In genomic region chr7:84594087-84594916, GRCm38 (mm10) we compare ENCODE assay signal across 8 mouse cellular contexts. TPM values are rescaled to one million over a fixed set of nuclear protein-coding genes. Genes with fewer than 3 reads are reported as not detected.
DNase-seq lines count a peak whose midpoint lies in the region; ATAC-seq and TF ChIP-seq lines count a peak whose summit lies in the region.

No protein-coding gene starts in this region.

- no peaks in the 10 kb centered on the region for H3K79me2 ChIP-seq in MEL (ENCODE audit: control insufficient read depth, insufficient read depth, low read length, poor library complexity)

- no peaks in the 10 kb centered on the region; a peak in 1 of 4 replicates for H3K27me3 ChIP-seq in MEL (ENCODE audit: control insufficient read depth in 1 of 2, insufficient read depth in 2 of 2, low read length in 2 of 2)
- H3K27me3 ChIP-seq in heart, embryonic 12.5 days (replicated peaks) = no peaks in the 10 kb centered on the region
- H3K27me3 ChIP-seq in kidney, embryonic 14.5 days (ENCODE audit: control insufficient read depth, insufficient read depth, low read length) = no peaks in the 10 kb centered on the region
- H3K27me3 ChIP-seq in lung, embryonic 14.5 days (ENCODE audit: insufficient read depth, low read length) = no peaks in the 10 kb centered on the region

- H3K9me3 ChIP-seq in MEL (replicated peaks; ENCODE audit: insufficient read depth, low read length) = no peaks in the 10 kb centered on the region
- H3K9me3 ChIP-seq in heart, embryonic 12.5 days (replicated peaks) = no peaks in the 10 kb centered on the region
- H3K9me3 ChIP-seq in kidney, embryonic 14.5 days (ENCODE audit: control insufficient read depth, low read length) = no peaks in the 10 kb centered on the region
- H3K9me3 ChIP-seq in lung, embryonic 14.5 days (ENCODE audit: low read depth, low read length) = no peaks in the 10 kb centered on the region

- peaks cover 0 to 3% of the 10 kb centered on the region in 2 experiments; a peak in 1 of 4 replicates for H3K36me3 ChIP-seq in MEL (ENCODE audit: control insufficient read depth in 1 of 2, insufficient read depth in 2 of 2, low read length in 2 of 2)
- H3K36me3 ChIP-seq in heart, embryonic 12.5 days = no peaks in the 10 kb centered on the region
- no peaks in the 10 kb centered on the region for H3K36me3 ChIP-seq in kidney, embryonic 14.5 days (ENCODE audit: control insufficient read depth, insufficient read depth, low read length)
- H3K36me3 ChIP-seq in lung, embryonic 14.5 days (ENCODE audit: insufficient read depth) = no peaks in the 10 kb centered on the region

- H3K9ac ChIP-seq in MEL (ENCODE audit: control insufficient read depth, low read depth, low read length, poor library complexity, severe bottlenecking) = peak overlapping the region; percentile 24; the same call in 1 of the 2 replicates
- no peak overlapping the region for H3K9ac ChIP-seq in heart, embryonic 12.5 days
- no peak overlapping the region for H3K9ac ChIP-seq in kidney, embryonic 14.5 days (ENCODE audit: low read depth, low read length)
- H3K9ac ChIP-seq in lung, embryonic 14.5 days = no peak overlapping the region

- peak; percentile 93 for TF ChIP-seq RAD21 in MEL (IDR thresholded peaks at IDR 0.05; ENCODE audit: low read depth, low read length)

- peak; percentile 46 to 89 (median 48) for TF ChIP-seq CTCF in MEL (IDR thresholded peaks at IDR 0.05 in 2 of 3, conservative IDR thresholded peaks at IDR 0.05 in 1 of 3; ENCODE audit: control insufficient read depth in 1 of 3, insufficient read depth in 1 of 3, low read depth in 2 of 3, low read length in 3 of 3, poor library complexity in 1 of 3, severe bottlenecking in 1 of 3)
- peak; percentile 88 for TF ChIP-seq CTCF in lung, embryonic 14.5 days (IDR thresholded peaks at IDR 0.05; ENCODE audit: low read depth)

- no peak overlapping the region for H3K4me2 ChIP-seq in heart, embryonic 12.5 days
- H3K4me2 ChIP-seq in kidney, embryonic 14.5 days (replicated peaks; ENCODE audit: low read depth, low read length) = no peak overlapping the region
- 0 out of 2 replicates have a peak overlapping the region, but pooled peaks have one; percentile 18 for H3K4me2 ChIP-seq in lung, embryonic 14.5 days

- peaks cover 0 to 6% of the 10 kb centered on the region in 2 experiments; a peak in 1 of 4 replicates for H3K4me1 ChIP-seq in MEL (ENCODE audit: control insufficient read depth in 1 of 2, insufficient read depth in 2 of 2, low read length in 2 of 2)
- H3K4me1 ChIP-seq in heart, embryonic 12.5 days (replicated peaks) = no peaks in the 10 kb centered on the region
- no peaks in the 10 kb centered on the region for H3K4me1 ChIP-seq in kidney, embryonic 14.5 days (ENCODE audit: control insufficient read depth, insufficient read depth, low read length)
- no peaks in the 10 kb centered on the region for H3K4me1 ChIP-seq in lung, embryonic 14.5 days (ENCODE audit: insufficient read depth)

- no peak overlapping the region for H3K27ac ChIP-seq in MEL (ENCODE audit: control insufficient read depth, low read depth, low read length)
- no peak overlapping the region for H3K27ac ChIP-seq in heart, embryonic 12.5 days (ENCODE audit: poor library complexity, severe bottlenecking)
- H3K27ac ChIP-seq in kidney, embryonic 14.5 days (ENCODE audit: low read depth, low read length) = no peak overlapping the region
- H3K27ac ChIP-seq in lung, embryonic 14.5 days (ENCODE audit: low read depth) = no peak overlapping the region

- DNase-seq in 3134 (ENCODE audit: extremely low read depth, insufficient read length, low spot score) (peak; percentile 37), MEL (ENCODE audit: low read depth, low spot score) (peak; percentile 78)
- peak; percentile 85 for DNase-seq in lung, embryonic 14.5 days
- peak; percentile 69 for DNase-seq in retina, adult 2 months (ENCODE audit: low read depth, low spot score)
- DNase-seq in urinary bladder, postnatal 36 days (ENCODE audit: low spot score in 2 of 2) = no peak

- no peak for TF ChIP-seq POLR2A in MEL (IDR thresholded peaks at IDR 0.05; ENCODE audit: control insufficient read depth in 1 of 2, insufficient read depth in 1 of 2, low read depth in 1 of 2, low read length in 2 of 2, poor library complexity in 1 of 2)

- peak overlapping the region in 1 of 2 experiments; percentile 19; a peak in 1 of 4 replicates for H3K4me3 ChIP-seq in MEL (ENCODE audit: control insufficient read depth in 1 of 2, insufficient read depth in 1 of 2, low read depth in 2 of 2, low read length in 2 of 2)
- no peak overlapping the region for H3K4me3 ChIP-seq in heart, embryonic 12.5 days
- no peak overlapping the region for H3K4me3 ChIP-seq in kidney, embryonic 14.5 days (ENCODE audit: low read length)
- no peak overlapping the region for H3K4me3 ChIP-seq in lung, embryonic 14.5 days (ENCODE audit: low read depth, low read length)

- 49% methylated on average over 8 of the region's 8 CpGs for WGBS in heart, embryonic 12.5 days
- 44% methylated on average over 8 of the region's 8 CpGs for WGBS in kidney, embryonic 14.5 days
- WGBS in lung, embryonic 14.5 days = 45% methylated on average over 8 of the region's 8 CpGs

- no peak for TF ChIP-seq EP300 in MEL (IDR thresholded peaks at IDR 0.05; ENCODE audit: low read depth in 1 of 2, low read length in 2 of 2)

- ATAC-seq in common myeloid progenitor, adult 5-6 weeks (replicated peaks; ENCODE audit: low read depth, poor library complexity, severe bottlenecking) = peak; percentile 94
- 0 out of 2 replicates have a peak, but pooled peaks have one; percentile 36 for ATAC-seq in heart, embryonic 12.5 days (ENCODE audit: insufficient number of reproducible peaks, low FRiP score)
- ATAC-seq in kidney, embryonic 14.5 days (ENCODE audit: low FRiP score, low TSS enrichment) = peak; percentile 80
- ATAC-seq in lung, embryonic 14.5 days (ENCODE audit: insufficient read depth) = peak; percentile 80

TF ChIP-seq in MEL, 35 proteins besides CTCF, POLR2A, EP300 and RAD21:
- TF ChIP-seq ETS1 (IDR thresholded peaks at IDR 0.05; ENCODE audit: low read depth, low read length) = no peak
- 0 out of 2 replicates have a peak, but pooled peaks have one; percentile 31 for TF ChIP-seq HCFC1 (IDR thresholded peaks at IDR 0.05; ENCODE audit: low read depth, low read length)
- no peak for TF ChIP-seq GATA1 (IDR thresholded peaks at IDR 0.05; ENCODE audit: low read depth, low read length)
- TF ChIP-seq UBTF (IDR thresholded peaks at IDR 0.05; ENCODE audit: borderline replicate concordance, insufficient read depth, low read depth, low read length) = no peak
- no peak for TF ChIP-seq MYC (IDR thresholded peaks at IDR 0.05; ENCODE audit: low read depth, low read length)
- TF ChIP-seq BHLHE40 (IDR thresholded peaks at IDR 0.05; ENCODE audit: borderline replicate concordance, low read depth, low read length) = no peak
- no peak for TF ChIP-seq RCOR1 (IDR thresholded peaks at IDR 0.05; ENCODE audit: low read depth, low read length)
- TF ChIP-seq USF1 (IDR thresholded peaks at IDR 0.05; ENCODE audit: low read depth, low read length) = no peak
- no peak for TF ChIP-seq TBP (IDR thresholded peaks at IDR 0.05; ENCODE audit: low read depth, low read length)
- no peak for TF ChIP-seq JUND (IDR thresholded peaks at IDR 0.05; ENCODE audit: low read depth, low read length)
- TF ChIP-seq CHD2 (IDR thresholded peaks at IDR 0.05; ENCODE audit: low read length) = no peak
- TF ChIP-seq TAL1 (IDR thresholded peaks at IDR 0.05; ENCODE audit: low read length) = no peak
- TF ChIP-seq KAT2A (conservative IDR thresholded peaks at IDR 0.05; ENCODE audit: low read depth, low read length) = no peak
- peak; percentile 91 for TF ChIP-seq SMC3 (IDR thresholded peaks at IDR 0.05; ENCODE audit: low read depth, low read length)
- no peak for TF ChIP-seq NRF1 (IDR thresholded peaks at IDR 0.05; ENCODE audit: insufficient read depth, low read depth, low read length, poor library complexity, severe bottlenecking)
- TF ChIP-seq ELF1 (IDR thresholded peaks at IDR 0.05; ENCODE audit: low read depth, low read length) = peak; percentile 41; the same call in 1 of the 2 replicates
- no peak for TF ChIP-seq POLR2AphosphoS5 (IDR thresholded peaks at IDR 0.05; ENCODE audit: borderline replicate concordance, low read depth, low read length)
- no peak for TF ChIP-seq MAFK (IDR thresholded peaks at IDR 0.05; ENCODE audit: borderline replicate concordance, low read depth, low read length)
- TF ChIP-seq NELFE (IDR thresholded peaks at IDR 0.05; ENCODE audit: low read depth, low read length) = no peak
- no peak for TF ChIP-seq MXI1 (IDR thresholded peaks at IDR 0.05; ENCODE audit: low read depth, low read length)
- no peak for TF ChIP-seq GABPA (IDR thresholded peaks at IDR 0.05; ENCODE audit: low read depth, low read length)
- TF ChIP-seq POLR2AphosphoS2 (IDR thresholded peaks at IDR 0.05; ENCODE audit: low read length) = no peak
- no peak for TF ChIP-seq CHD1 (IDR thresholded peaks at IDR 0.05; ENCODE audit: low read depth, low read length)
- no peak for TF ChIP-seq MAZ (IDR thresholded peaks at IDR 0.05; ENCODE audit: low read depth, low read length)
- no peak for TF ChIP-seq MYB (IDR thresholded peaks at IDR 0.05; ENCODE audit: low read depth, low read length)
- no peak for TF ChIP-seq MEF2A (IDR thresholded peaks at IDR 0.05; ENCODE audit: extremely low read depth, insufficient replicate concordance, low read depth, low read length, poor library complexity, severe bottlenecking)
- TF ChIP-seq ZKSCAN1 (IDR thresholded peaks at IDR 0.05; ENCODE audit: low read depth, low read length) = no peak
- TF ChIP-seq ZMIZ1 (IDR thresholded peaks at IDR 0.05; ENCODE audit: low read depth, low read length) = no peak
- TF ChIP-seq SIN3A (IDR thresholded peaks at IDR 0.05; ENCODE audit: low read length) = no peak
- no peak for TF ChIP-seq TCF12 (IDR thresholded peaks at IDR 0.05; ENCODE audit: low read depth, low read length)
- no peak for TF ChIP-seq MAX (IDR thresholded peaks at IDR 0.05; ENCODE audit: low read length)
- TF ChIP-seq ZC3H11A (IDR thresholded peaks at IDR 0.05; ENCODE audit: low read depth, low read length) = peak; percentile 92

RNA-seq across cellular contexts. Expression of gene Fah, which starts 12.2 kb away (rescaled TPM):
- not detected in 2 replicates for total RNA-seq in MEL (2012; rRNA removed)
- not detected for polyA plus RNA-seq in MEL (2012; ENCODE audit: insufficient read depth in 1 of 2, insufficient read length in 2 of 2, low read depth in 1 of 2, low replicate concordance in 2 of 2, missing spikeins in 1 of 2)
- 0.50 and 2.0 TPM in 2 replicates for total RNA-seq in common myeloid progenitor, adult 5-6 weeks (2017)
- polyA plus RNA-seq in heart, embryonic 12.5 days (2016; fragmentation: Nextera tagmentation; extraction: Ambion mirVana) = 5.9 and 6.9 TPM in 2 replicates
- 2.7 and 3.8 TPM in 2 replicates for polyA plus RNA-seq in kidney, embryonic 14.5 days (2014; fragmentation: Nextera tagmentation; extraction: Ambion mirVana)
- 10.7 and 12.0 TPM in 2 replicates for polyA plus RNA-seq in lung, embryonic 14.5 days (2014; fragmentation: Nextera tagmentation; extraction: Ambion mirVana)

Comparison
In these comparisons a context has a peak if more than half of its experiments do, and no peak if none do; other contexts are left out.
1. DNase-seq: peak in 3134 (single experiment), MEL (single experiment), lung, embryonic 14.5 days (single experiment) and retina, adult 2 months (single experiment); none in urinary bladder, postnatal 36 days (0 of 2).
2. ATAC-seq: peak in every context shown above with its lines; median percentile 94 in common myeloid progenitor, adult 5-6 weeks; 80 in kidney, embryonic 14.5 days; 80 in lung, embryonic 14.5 days; 36 in heart, embryonic 12.5 days.